Mouse (Mus musculus) forebrain, embryonic 15.5 days (tissue): Measurements from ENCODE around the gene Ndufa3. TPM values are rescaled to one million over a fixed set of nuclear protein-coding genes. Genes with fewer than 3 reads are reported as not detected.
A peak's percentile ranks its signal among the peaks of the same experiment; 100 is the strongest.

Source experiments
- ATAC-seq: fragments of 200-750 bp; cut with Nextera tagmentation; replicated peaks from 2 replicates; pipeline ENCODE4 v1.8.0; 2017; ENCODE audit warnings: mild to moderate bottlenecking, moderate TSS enrichment, moderate library complexity
- H3K27ac ChIP-seq: fragments of 300-500 bp; sonication (generic); replicated peaks from 2 replicates; pipeline ENCODE4 v1.5.1; 2015; ENCODE audit warnings: mild to moderate bottlenecking, inconsistent platforms
- H3K27me3 ChIP-seq: fragments of 300-500 bp; sonication (generic); 2 replicates; pipeline ENCODE4 v1.6.1; 2015; ENCODE audit warnings: inconsistent platforms
- H3K36me3 ChIP-seq: fragments of 300-500 bp; sonication (generic); 2 replicates; pipeline ENCODE4 v1.6.1; 2015; ENCODE audit warnings: mild to moderate bottlenecking, inconsistent platforms
- H3K4me1 ChIP-seq: fragments of 300-500 bp; sonication (generic); 2 replicates; pipeline ENCODE4 v1.6.1; 2015; ENCODE audit warnings: inconsistent platforms
- H3K4me2 ChIP-seq: fragments of 300-500 bp; sonication (generic); replicated peaks from 2 replicates; pipeline ENCODE4 v1.6.1; 2015; ENCODE audit warnings: mild to moderate bottlenecking, inconsistent platforms
- H3K4me3 ChIP-seq: fragments of 300-500 bp; sonication (generic); 2 replicates; pipeline ENCODE4 v1.5.1; 2015; ENCODE audit warnings: mild to moderate bottlenecking, inconsistent platforms
- H3K9ac ChIP-seq: fragments of 300-500 bp; sonication (generic); replicated peaks from 2 replicates; pipeline ENCODE4 v1.6.1; 2015; ENCODE audit warnings: mild to moderate bottlenecking, inconsistent platforms
- H3K9me3 ChIP-seq: fragments of 300-500 bp; sonication (generic); 2 replicates; pipeline ENCODE4 v1.6.1; 2016; ENCODE audit warnings: inconsistent platforms
- WGBS: fragments of 180-500 bp; shearing (Covaris S2); methylation state at CpG from one replicate; pipeline ENCODE4 v1.1.7; 2015; ENCODE audit warnings: mixed read lengths; 5-methylcytosine and 5-hydroxymethylcytosine counted together
- microRNA-seq: library from miRNA; unstranded; fragments of <30 nt; microRNA quantifications from one replicate; pipeline ENCODE4, GENCODE M21; 2016
- polyA plus RNA-seq: library from polyadenylated mRNA; unstranded; fragments of >200 nt; fragmentation: Nextera tagmentation; extraction: Ambion mirVana; gene quantifications from 2 replicates; pipeline ENCODE4 v1.2.1, GENCODE M21; 2015

Gene Ndufa3
- polyA plus RNA-seq, 1 experiment from 2014 or later, result 378 TPM

DNA sequence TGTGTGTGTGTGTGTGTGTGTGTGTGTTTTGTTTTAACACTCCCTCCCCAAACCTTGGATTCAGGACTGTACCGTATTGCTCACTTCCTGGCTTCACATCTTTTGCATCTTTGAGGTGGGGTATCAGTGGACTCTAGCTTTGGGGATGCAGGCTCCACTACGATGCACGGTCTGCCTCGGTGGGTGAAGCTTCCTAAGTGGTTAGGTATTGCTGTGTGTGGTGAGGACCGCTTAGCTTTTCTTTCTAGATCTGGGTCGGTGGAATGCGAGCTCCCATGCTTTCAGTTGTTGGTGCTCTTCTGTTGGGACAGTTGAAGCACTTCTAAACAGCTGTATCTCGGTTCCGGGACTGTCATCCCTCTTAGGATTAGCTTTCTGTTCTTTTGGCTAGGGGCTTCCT is 29.0 kb downstream of the Ndufa3 start:
- 20% methylated on average over 9 of the region's 9 CpGs for WGBS
- ATAC-seq, result no peak
- peak overlapping the region; percentile 74 for H3K4me3 ChIP-seq
- peaks cover 19% of the 10 kb centered on the region for H3K36me3 ChIP-seq
- peaks cover 40% of the 10 kb centered on the region for H3K4me1 ChIP-seq
- H3K4me2 ChIP-seq, result peak overlapping the region; percentile 76
- peak overlapping the region; percentile 93 for H3K9ac ChIP-seq
- H3K9me3 ChIP-seq, result no peaks in the 10 kb centered on the region
- no peaks in the 10 kb centered on the region for H3K27me3 ChIP-seq
- peak overlapping the region; percentile 98 for H3K27ac ChIP-seq

DNA sequence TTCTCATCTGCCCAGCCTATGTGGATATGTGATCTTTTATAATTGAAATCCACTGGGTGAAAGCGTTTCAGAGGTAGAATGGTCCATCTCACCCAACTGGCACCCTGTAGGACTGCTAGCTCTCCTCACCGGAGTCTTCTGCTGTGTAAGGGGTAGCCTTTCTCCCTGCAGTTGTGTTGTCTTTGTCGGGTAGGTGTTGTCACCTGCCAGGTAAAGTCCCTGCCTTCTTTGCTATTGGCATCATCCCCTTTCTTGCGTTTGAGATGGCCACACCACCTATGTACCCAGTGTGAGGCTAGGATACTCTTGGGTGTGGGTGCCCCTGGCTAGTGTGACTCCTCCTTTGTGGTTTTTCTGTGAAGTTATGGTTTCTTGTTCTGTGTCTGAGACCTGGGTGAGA is 29.5 kb downstream of the Ndufa3 start:
- 72% methylated on average over 4 of the region's 4 CpGs for WGBS
- peak overlapping the region; percentile 93 for H3K9ac ChIP-seq
- H3K36me3 ChIP-seq, result peaks cover 20% of the 10 kb centered on the region
- peak overlapping the region; percentile 74 for H3K4me3 ChIP-seq
- no peak for ATAC-seq
- H3K4me1 ChIP-seq, result peaks cover 40% of the 10 kb centered on the region
- 0 out of 2 replicates have a peak overlapping the region, but pooled peaks have one; percentile 98 for H3K27ac ChIP-seq
- no peaks in the 10 kb centered on the region for H3K9me3 ChIP-seq
- H3K27me3 ChIP-seq, result no peaks in the 10 kb centered on the region
- H3K4me2 ChIP-seq, result peak overlapping the region; percentile 76

DNA sequence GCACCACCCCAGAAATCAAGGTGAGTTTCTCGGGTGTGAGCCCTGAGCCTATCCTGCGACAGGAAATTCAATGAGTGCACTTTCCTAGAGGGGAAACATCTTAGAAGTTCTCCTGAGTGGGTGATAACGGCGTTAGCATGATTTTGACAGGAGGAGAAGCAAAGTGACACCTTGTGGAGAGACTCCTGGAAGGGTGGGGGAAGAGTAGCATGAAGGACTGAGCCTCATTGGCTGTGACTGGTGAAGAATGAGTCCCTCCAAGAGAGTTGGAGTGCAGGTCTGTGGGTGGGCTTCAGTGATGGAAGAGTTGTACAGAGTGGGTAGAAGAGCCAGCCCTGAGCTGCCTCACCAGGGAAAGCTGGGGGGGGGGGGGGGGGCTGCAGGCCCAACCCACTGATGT is 39.8 kb downstream of the Ndufa3 start:
- Histone ChIP-seq H3K27ac (no peak overlapping the region), H3K4me2 (no peak overlapping the region), H3K4me1 (no peaks in the 10 kb centered on the region), H3K4me3 (no peak overlapping the region), H3K27me3 (no peaks in the 10 kb centered on the region), H3K9me3 (no peaks in the 10 kb centered on the region), H3K9ac (no peak overlapping the region), H3K36me3 (peaks cover 99% of the 10 kb centered on the region)
- ATAC-seq, result no peak; the same call in 1 of the 2 replicates
- whole genome bisulfite sequencing, result 90% methylated on average over 4 of the region's 4 CpGs

DNA sequence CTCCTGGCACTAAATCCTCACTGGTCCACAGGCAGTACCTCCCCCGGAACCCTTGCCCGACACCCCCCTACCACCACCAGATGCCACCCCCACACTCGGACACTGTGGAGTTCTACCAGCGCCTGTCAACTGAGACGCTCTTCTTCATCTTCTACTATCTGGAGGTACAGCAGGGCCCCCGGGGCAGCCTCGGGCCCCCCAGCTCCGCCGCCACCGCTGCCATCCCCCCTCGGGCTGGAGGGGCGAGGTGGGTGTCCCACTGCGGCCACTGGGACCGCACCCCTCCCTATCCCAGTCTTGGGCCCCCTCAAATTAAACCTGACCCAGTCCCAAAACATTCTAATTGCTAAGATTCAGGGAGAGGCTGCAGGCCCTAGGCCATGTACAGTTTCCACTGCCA is 41.4 kb downstream of the Ndufa3 start:
- Histone ChIP-seq H3K4me2 (no peak overlapping the region), H3K27ac (no peak overlapping the region), H3K9me3 (no peaks in the 10 kb centered on the region), H3K36me3 (peaks cover 93% of the 10 kb centered on the region), H3K9ac (no peak overlapping the region), H3K4me1 (peaks cover 2% of the 10 kb centered on the region), H3K4me3 (no peak overlapping the region), H3K27me3 (no peaks in the 10 kb centered on the region)
- ATAC-seq, result no peak
- 98% methylated on average over 14 of the region's 14 CpGs for WGBS

DNA sequence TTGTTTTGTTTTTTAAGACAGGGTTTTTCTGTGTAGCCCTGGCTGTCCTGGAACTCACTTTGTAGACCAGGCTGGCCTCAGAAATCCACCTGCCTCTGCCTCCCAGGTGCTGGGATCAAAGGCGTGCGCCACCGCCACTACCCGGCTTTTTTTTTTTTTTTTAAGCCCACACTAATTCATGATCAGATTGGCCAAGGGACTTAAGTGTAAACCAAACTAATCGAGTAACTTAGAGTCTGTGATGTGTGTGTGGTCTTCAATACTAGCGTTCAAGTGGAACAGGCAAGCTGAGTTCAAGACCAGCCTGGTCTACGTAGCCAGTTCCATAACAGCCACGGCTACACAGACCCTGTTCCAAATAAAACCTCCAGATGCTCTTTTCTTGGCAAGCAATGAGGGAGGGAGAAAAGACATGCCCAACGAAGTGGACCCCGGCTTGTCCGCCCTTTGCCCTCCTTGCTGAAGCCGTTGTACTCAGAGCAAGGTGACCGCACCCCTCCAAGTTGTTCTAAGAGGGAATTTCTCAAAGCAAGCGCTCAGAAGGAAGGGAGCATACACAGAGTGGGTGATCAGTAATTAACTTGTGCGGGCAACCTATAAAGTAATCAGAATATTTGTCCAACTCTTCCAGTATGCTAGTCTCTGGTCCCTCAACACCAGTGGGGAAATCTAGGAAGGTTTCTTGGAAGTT is 47.5 kb downstream of the Ndufa3 start:
- Histone ChIP-seq H3K27ac (peak overlapping the region; percentile 76), H3K9me3 (no peaks in the 10 kb centered on the region), H3K27me3 (no peaks in the 10 kb centered on the region), H3K36me3 (peaks cover 32% of the 10 kb centered on the region), H3K4me1 (peaks cover 19% of the 10 kb centered on the region), H3K4me2 (peak overlapping the region; percentile 68), H3K9ac (peak overlapping the region; percentile 56), H3K4me3 (peak overlapping the region; percentile 67)
- WGBS, result 27% methylated on average over 15 of the region's 15 CpGs
- peak; percentile 25 for ATAC-seq

DNA sequence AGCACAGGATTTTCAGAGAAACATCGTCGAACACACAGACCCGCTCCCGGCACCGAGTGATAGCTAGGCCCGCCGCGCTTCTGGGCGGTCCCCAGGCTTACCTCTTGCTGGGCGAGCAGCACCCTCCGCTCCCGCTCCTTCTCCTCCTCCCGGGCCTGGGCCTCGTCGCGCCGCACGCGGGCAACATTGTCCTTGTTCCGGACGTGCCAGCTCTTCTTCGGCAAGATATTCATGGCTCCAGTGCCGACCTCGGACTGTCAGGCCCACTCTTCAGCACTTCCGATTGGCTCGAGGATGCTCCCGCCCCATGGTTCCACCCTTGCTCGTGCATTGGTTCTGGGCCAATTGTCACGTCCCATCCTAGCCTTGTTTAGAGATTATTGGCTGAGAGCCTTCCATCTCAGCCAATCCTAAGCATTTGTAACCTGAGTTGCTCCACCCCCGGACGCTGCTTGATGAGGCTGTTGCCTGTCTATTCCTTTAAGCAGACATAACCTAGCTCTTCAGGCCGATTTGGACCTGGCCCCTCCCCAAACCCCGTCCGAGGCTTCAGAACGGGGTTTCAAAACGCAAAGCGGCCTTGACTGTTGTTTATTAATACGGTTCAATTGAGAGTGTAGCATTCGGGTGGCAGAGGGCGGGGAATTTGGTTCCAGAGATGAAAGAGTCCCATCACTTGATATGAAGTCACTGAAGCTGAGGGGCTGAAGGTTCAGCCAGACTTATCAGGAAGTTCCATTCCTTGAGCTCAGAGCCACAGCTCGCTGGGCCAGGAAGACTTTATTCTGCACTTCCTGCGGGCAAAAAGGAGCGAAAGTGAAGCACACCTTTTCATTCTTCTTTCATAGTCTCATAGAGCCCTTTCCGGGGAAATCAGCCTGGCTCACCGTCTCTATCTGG is 48.3 kb downstream of the Ndufa3 start, which contains the start of gene Leng1:
TSS of gene Leng1 (minus strand) at position 626 of the 900 bp plus-strand sequence.
- peak within 1 kb of the TSS; percentile 67 for H3K4me3 ChIP-seq
- H3K27ac ChIP-seq, result peak within 1 kb of the TSS; percentile 76
- H3K9ac ChIP-seq, result peak within 1 kb of the TSS; percentile 56
- peaks cover 24% of the 10 kb centered on the region for H3K36me3 ChIP-seq
- ATAC-seq, result peak; percentile 98
- H3K9me3 ChIP-seq, result no peaks in the 10 kb centered on the region
- peaks cover 19% of the 10 kb centered on the region for H3K4me1 ChIP-seq
- no peaks in the 10 kb centered on the region for H3K27me3 ChIP-seq
- H3K4me2 ChIP-seq, result peak within 1 kb of the TSS; percentile 68
- 4% methylated on average over 45 of the region's 45 CpGs for WGBS

DNA sequence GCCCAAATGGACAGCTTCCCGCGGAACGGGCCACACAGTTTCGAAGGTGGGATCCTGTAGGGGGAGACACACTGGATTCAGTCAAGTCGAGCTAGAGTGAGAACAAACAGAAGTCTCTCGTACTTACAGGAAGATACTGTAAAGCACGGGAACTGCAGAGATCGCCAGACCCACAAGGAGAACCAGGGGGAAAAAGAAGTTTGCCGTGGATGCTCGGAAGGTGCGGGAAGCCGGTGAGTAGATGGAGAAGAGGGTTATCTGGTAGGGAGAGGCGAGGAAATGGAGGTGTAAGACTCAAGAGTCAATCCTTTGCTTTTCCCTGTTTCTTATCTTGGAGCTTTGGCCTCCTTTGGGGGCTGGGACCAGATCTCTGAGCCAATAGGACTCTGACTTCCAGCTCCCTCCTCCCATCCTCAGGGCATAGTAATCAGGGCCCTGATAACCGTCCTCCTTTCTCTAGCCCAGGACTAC is 49.8 kb downstream of the Ndufa3 start:
- peaks cover 11% of the 10 kb centered on the region for H3K36me3 ChIP-seq
- H3K4me2 ChIP-seq, result no peak overlapping the region
- H3K27ac ChIP-seq, result no peak overlapping the region
- H3K27me3 ChIP-seq, result no peaks in the 10 kb centered on the region
- ATAC-seq, result no peak
- H3K9ac ChIP-seq, result no peak overlapping the region
- H3K4me1 ChIP-seq, result peaks cover 19% of the 10 kb centered on the region
- WGBS, result 18% methylated on average over 14 of the region's 14 CpGs
- H3K9me3 ChIP-seq, result no peaks in the 10 kb centered on the region
- H3K4me3 ChIP-seq, result no peak overlapping the region

Small RNA genes lying within 50 kb of the gene (microRNA-seq; reads per million reads assigned to microRNA genes)
- not detected for gene Gm25100
- 2.9 reads per million, percentile 6 among the genes with 10 or more reads in this experiment for gene Mir3572

Other genes with a start within 250 kb of the Ndufa3 start
- gene Cacng8, start 226.7 kb upstream of the Ndufa3 start, polyA plus RNA-seq, result 12.5 and 16.4 TPM in 2 replicates
- 0.08 and 0.14 TPM in 2 replicates for gene Cacng6, start 193.2 kb upstream of the Ndufa3 start, polyA plus RNA-seq
- gene Tarm1, start 114.7 kb upstream of the Ndufa3 start, polyA plus RNA-seq, result not detected in 2 replicates
- gene Oscar, start 1.2 kb upstream of the Ndufa3 start, polyA plus RNA-seq, result 0.31 and 0.40 TPM in 2 replicates
- 33.8 and 37.4 TPM in 2 replicates for gene Tfpt, start 12.6 kb downstream of the Ndufa3 start, polyA plus RNA-seq
- 108 TPM in 2 replicates for gene Prpf31, start 12.6 kb downstream of the Ndufa3 start, polyA plus RNA-seq
- 49.5 and 51.7 TPM in 2 replicates for gene Cnot3, start 27.9 kb downstream of the Ndufa3 start, polyA plus RNA-seq
- 15.7 and 16.5 TPM in 2 replicates for gene Leng1, start 48.5 kb downstream of the Ndufa3 start, polyA plus RNA-seq
- gene Tmc4, start 60.2 kb downstream of the Ndufa3 start, polyA plus RNA-seq, result 2.6 and 3.1 TPM in 2 replicates
- gene Tsen34, start 75.5 kb downstream of the Ndufa3 start, polyA plus RNA-seq, result 247 and 254 TPM in 2 replicates
- 54.8 and 66.7 TPM in 2 replicates for gene Mboat7, start 76.2 kb downstream of the Ndufa3 start, polyA plus RNA-seq
- gene Rps9, start 86.6 kb downstream of the Ndufa3 start, polyA plus RNA-seq, result 995 and 1,054 TPM in 2 replicates
- 0.27 and 0.33 TPM in 2 replicates for gene Pirb, start 103.0 kb downstream of the Ndufa3 start, polyA plus RNA-seq
- not detected in 2 replicates for gene Gm15448, start 208.3 kb downstream of the Ndufa3 start, polyA plus RNA-seq
- gene Pira2, start 227.7 kb downstream of the Ndufa3 start, polyA plus RNA-seq, result not detected in 2 replicates